Mouse (Mus musculus): Measurements from ENCODE around the gene Ubac2. TPM values are rescaled to one million over a fixed set of nuclear protein-coding genes. Genes with fewer than 3 reads are reported as not detected.

Ubac2 gene
- polyA plus RNA-seq, 1 experiment from 2014 or later = 38.5 TPM

GRCm38 (mm10) chr14:122052896-122053635 is 174.6 kb downstream of the Ubac2 start:
- TF ChIP-seq CTCF (IDR thresholded peaks at IDR 0.05; ENCODE audit: low read depth) (no peak), EP300 (optimal IDR thresholded peaks at IDR 0.05) (no peak)
- 82% methylated on average over 9 of the region's 9 CpGs for WGBS
- Histone ChIP-seq H3K36me3 (ENCODE audit: control insufficient read depth, insufficient read depth, low read length) (no peaks in the 10 kb centered on the region), H3K27me3 (ENCODE audit: control insufficient read depth, insufficient read depth, low read length) (no peaks in the 10 kb centered on the region), H3K4me2 (replicated peaks; ENCODE audit: low read depth) (no peak overlapping the region), H3K4me3 (ENCODE audit: low read depth, low read length) (no peak overlapping the region), H3K27ac (replicated peaks) (no peak overlapping the region), H3K9me3 (ENCODE audit: control insufficient read depth, low read length) (no peaks in the 10 kb centered on the region), H3K9ac (ENCODE audit: low read length) (no peak overlapping the region), H3K4me1 (replicated peaks; ENCODE audit: control insufficient read depth, insufficient read depth) (no peaks in the 10 kb centered on the region)
- ATAC-seq (ENCODE audit: low FRiP score, low TSS enrichment) (0 out of 2 replicates have a peak, but pooled peaks have one; percentile 10), DNase-seq (ENCODE audit: low spot score) (no peak)

- WGBS = 69% methylated on average over 6 of the region's 6 CpGs
- TF ChIP-seq EP300 (optimal IDR thresholded peaks at IDR 0.05) (no peak), CTCF (IDR thresholded peaks at IDR 0.05; ENCODE audit: low read depth) (no peak)
- no peak overlapping the region for H3K27ac ChIP-seq (replicated peaks)
- ATAC-seq (ENCODE audit: low FRiP score, low TSS enrichment) = no peak
- no peak for DNase-seq (ENCODE audit: low spot score)
- no peaks in the 10 kb centered on the region for H3K9me3 ChIP-seq (ENCODE audit: control insufficient read depth, low read length)
- H3K4me1 ChIP-seq (replicated peaks; ENCODE audit: control insufficient read depth, insufficient read depth) = no peaks in the 10 kb centered on the region
- no peak overlapping the region for H3K4me3 ChIP-seq (ENCODE audit: low read depth, low read length)
- no peaks in the 10 kb centered on the region for H3K27me3 ChIP-seq (ENCODE audit: control insufficient read depth, insufficient read depth, low read length)
- no peak overlapping the region for H3K4me2 ChIP-seq (replicated peaks; ENCODE audit: low read depth)
- no peaks in the 10 kb centered on the region for H3K36me3 ChIP-seq (ENCODE audit: control insufficient read depth, insufficient read depth, low read length)
- no peak overlapping the region for H3K9ac ChIP-seq (ENCODE audit: low read length)
Measured at GRCm38 (mm10) chr14:122056871-122057270, 178.5 kb downstream of the Ubac2 start.

- no peak overlapping the region for H3K9ac ChIP-seq (ENCODE audit: low read length)
- ATAC-seq (ENCODE audit: low FRiP score, low TSS enrichment) (no peak), DNase-seq (ENCODE audit: low spot score) (no peak)
- no peak overlapping the region for H3K4me3 ChIP-seq (ENCODE audit: low read depth, low read length)
- no peaks in the 10 kb centered on the region for H3K9me3 ChIP-seq (ENCODE audit: control insufficient read depth, low read length)
- WGBS = 33% methylated on average over 2 of the region's 2 CpGs
- H3K4me2 ChIP-seq (replicated peaks; ENCODE audit: low read depth) = no peak overlapping the region
- H3K36me3 ChIP-seq (ENCODE audit: control insufficient read depth, insufficient read depth, low read length) = no peaks in the 10 kb centered on the region
- no peak overlapping the region for H3K27ac ChIP-seq (replicated peaks)
- TF ChIP-seq EP300 (optimal IDR thresholded peaks at IDR 0.05) = no peak
- no peak for TF ChIP-seq CTCF (IDR thresholded peaks at IDR 0.05; ENCODE audit: low read depth)
- H3K4me1 ChIP-seq (replicated peaks; ENCODE audit: control insufficient read depth, insufficient read depth) = no peaks in the 10 kb centered on the region
- H3K27me3 ChIP-seq (ENCODE audit: control insufficient read depth, insufficient read depth, low read length) = no peaks in the 10 kb centered on the region
Measured at GRCm38 (mm10) chr14:122057941-122058346, 179.5 kb downstream of the Ubac2 start.

- H3K4me1 ChIP-seq (replicated peaks; ENCODE audit: control insufficient read depth, insufficient read depth) = no peaks in the 10 kb centered on the region
- H3K9ac ChIP-seq (ENCODE audit: low read length) = no peak overlapping the region
- peak; percentile 87 for DNase-seq (ENCODE audit: low spot score)
Measured at GRCm38 (mm10) chr14:122060642-122061041, 182.2 kb downstream of the Ubac2 start.

GRCm38 (mm10) chr14:122061376-122061775 is 183.0 kb downstream of the Ubac2 start:
- Histone ChIP-seq H3K4me3 (ENCODE audit: low read depth, low read length) (no peak overlapping the region), H3K27ac (replicated peaks) (peak overlapping the region; percentile 70), H3K36me3 (ENCODE audit: control insufficient read depth, insufficient read depth, low read length) (no peaks in the 10 kb centered on the region), H3K27me3 (ENCODE audit: control insufficient read depth, insufficient read depth, low read length) (no peaks in the 10 kb centered on the region), H3K9me3 (ENCODE audit: control insufficient read depth, low read length) (no peaks in the 10 kb centered on the region), H3K9ac (ENCODE audit: low read length) (no peak overlapping the region), H3K4me2 (replicated peaks; ENCODE audit: low read depth) (no peak overlapping the region), H3K4me1 (replicated peaks; ENCODE audit: control insufficient read depth, insufficient read depth) (no peaks in the 10 kb centered on the region)
- no peak for TF ChIP-seq EP300 (optimal IDR thresholded peaks at IDR 0.05)
- TF ChIP-seq CTCF (IDR thresholded peaks at IDR 0.05; ENCODE audit: low read depth) = no peak
- peak; percentile 21; the same call in 1 of the 2 replicates for ATAC-seq (ENCODE audit: low FRiP score, low TSS enrichment)
- no peak for DNase-seq (ENCODE audit: low spot score)
- whole genome bisulfite sequencing = 45% methylated on average over 6 of the region's 6 CpGs

More at GRCm38 (mm10) chr14:122060642-122061041, 182.2 kb downstream of the Ubac2 start:
- ATAC-seq (ENCODE audit: low FRiP score, low TSS enrichment) = peak; percentile 87
- Histone ChIP-seq H3K27ac (replicated peaks) (peak overlapping the region; percentile 70), H3K27me3 (ENCODE audit: control insufficient read depth, insufficient read depth, low read length) (no peaks in the 10 kb centered on the region), H3K4me3 (ENCODE audit: low read depth, low read length) (no peak overlapping the region), H3K4me2 (replicated peaks; ENCODE audit: low read depth) (no peak overlapping the region), H3K9me3 (ENCODE audit: control insufficient read depth, low read length) (no peaks in the 10 kb centered on the region), H3K36me3 (ENCODE audit: control insufficient read depth, insufficient read depth, low read length) (no peaks in the 10 kb centered on the region)
- 8% methylated on average over 3 of the region's 3 CpGs for WGBS
- TF ChIP-seq EP300 (optimal IDR thresholded peaks at IDR 0.05) (no peak), CTCF (IDR thresholded peaks at IDR 0.05; ENCODE audit: low read depth) (peak; percentile 98)

GRCm38 (mm10) chr14:122062411-122063090 is 184.1 kb downstream of the Ubac2 start:
- WGBS = 81% methylated on average over 10 of the region's 10 CpGs
- ATAC-seq (ENCODE audit: low FRiP score, low TSS enrichment) (no peak), DNase-seq (ENCODE audit: low spot score) (no peak)
- Histone ChIP-seq H3K9me3 (ENCODE audit: control insufficient read depth, low read length) (no peaks in the 10 kb centered on the region), H3K4me3 (ENCODE audit: low read depth, low read length) (no peak overlapping the region), H3K36me3 (ENCODE audit: control insufficient read depth, insufficient read depth, low read length) (no peaks in the 10 kb centered on the region), H3K9ac (ENCODE audit: low read length) (no peak overlapping the region), H3K4me1 (replicated peaks; ENCODE audit: control insufficient read depth, insufficient read depth) (no peaks in the 10 kb centered on the region), H3K27ac (replicated peaks) (no peak overlapping the region), H3K4me2 (replicated peaks; ENCODE audit: low read depth) (no peak overlapping the region), H3K27me3 (ENCODE audit: control insufficient read depth, insufficient read depth, low read length) (no peaks in the 10 kb centered on the region)
- TF ChIP-seq EP300 (optimal IDR thresholded peaks at IDR 0.05) (no peak), CTCF (IDR thresholded peaks at IDR 0.05; ENCODE audit: low read depth) (no peak; the same call in 1 of the 2 replicates)
